8 mouse cellular contexts compared by ENCODE assay signal in genomic region chr2:117120246-117121211, GRCm38 (mm10). TPM values are rescaled to one million over a fixed set of nuclear protein-coding genes. Genes with fewer than 3 reads are reported as not detected.
DNase-seq lines count a peak whose midpoint lies in the region; ATAC-seq lines count a peak whose summit lies in the region.

No protein-coding gene starts in this region.

- peak overlapping the region; percentile 88 for H3K4me2 ChIP-seq in heart, embryonic 13.5 days
- peak overlapping the region; percentile 93 for H3K4me2 ChIP-seq in liver, embryonic 12.5 days
- peak overlapping the region; percentile 74 for H3K4me2 ChIP-seq in stomach, embryonic 15.5 days

- under 1% methylated on average over 81 of the region's 101 CpGs for WGBS in heart, embryonic 13.5 days
- 1% methylated on average over 88 of the region's 101 CpGs for WGBS in liver, embryonic 12.5 days (ENCODE audit: insufficient replicate concordance)
- under 1% methylated on average over 76 of the region's 101 CpGs for WGBS in stomach, embryonic 15.5 days

- H3K4me3 ChIP-seq in brown adipose tissue, adult 24 weeks (ENCODE audit: insufficient read depth, low read depth, low read length): peak overlapping the region; percentile 74
- peak overlapping the region; percentile 92 for H3K4me3 ChIP-seq in heart, embryonic 13.5 days
- H3K4me3 ChIP-seq in liver, embryonic 12.5 days: peak overlapping the region; percentile 83
- H3K4me3 ChIP-seq in stomach, embryonic 15.5 days (replicated peaks): peak overlapping the region; percentile 94

- peak; percentile 91 for DNase-seq in CD4-positive, CD25-positive, alpha-beta regulatory T cell, adult 2 months (ENCODE audit: low read depth, low spot score)
- peak; percentile 39 for DNase-seq in fat pad, adult 2 months (ENCODE audit: extremely low read depth, low read depth, low spot score)
- DNase-seq in kidney, postnatal 10 days: peak; percentile 94
- peak; percentile 62 to 74 for DNase-seq in natural killer cell, adult 2 months (ENCODE audit: low spot score in 2 of 2)

- ATAC-seq in heart, embryonic 13.5 days (ENCODE audit: extremely low read depth, insufficient number of reproducible peaks, low FRiP score, low TSS enrichment): peak; percentile 62
- ATAC-seq in liver, embryonic 12.5 days: peak; percentile 69
- peak; percentile 70 for ATAC-seq in stomach, embryonic 15.5 days (ENCODE audit: insufficient read depth, low FRiP score, low read depth)

- peaks cover 9% of the 10 kb centered on the region for H3K4me1 ChIP-seq in brown adipose tissue, adult 24 weeks (ENCODE audit: control insufficient read depth, insufficient read depth, insufficient read length, low read length)
- H3K4me1 ChIP-seq in heart, embryonic 13.5 days: peaks cover 20% of the 10 kb centered on the region
- peaks cover 19% of the 10 kb centered on the region for H3K4me1 ChIP-seq in liver, embryonic 12.5 days
- H3K4me1 ChIP-seq in stomach, embryonic 15.5 days: peaks cover 6% of the 10 kb centered on the region; the same call in 1 of the 2 replicates

- peak overlapping the region; percentile 91 for H3K27ac ChIP-seq in brown adipose tissue, adult 24 weeks (replicated peaks; ENCODE audit: low read depth, low read length)
- H3K27ac ChIP-seq in heart, embryonic 13.5 days (replicated peaks): peak overlapping the region; percentile 100
- H3K27ac ChIP-seq in liver, embryonic 12.5 days: peak overlapping the region; percentile 89
- peak overlapping the region; percentile 99 for H3K27ac ChIP-seq in stomach, embryonic 15.5 days

- H3K36me3 ChIP-seq in heart, embryonic 13.5 days: no peaks in the 10 kb centered on the region
- no peaks in the 10 kb centered on the region for H3K36me3 ChIP-seq in liver, embryonic 12.5 days
- H3K36me3 ChIP-seq in stomach, embryonic 15.5 days: no peaks in the 10 kb centered on the region

- H3K9me3 ChIP-seq in heart, embryonic 13.5 days: no peaks in the 10 kb centered on the region
- no peaks in the 10 kb centered on the region for H3K9me3 ChIP-seq in liver, embryonic 12.5 days (replicated peaks)
- no peaks in the 10 kb centered on the region for H3K9me3 ChIP-seq in stomach, embryonic 15.5 days

- H3K27me3 ChIP-seq in heart, embryonic 13.5 days (replicated peaks): no peaks in the 10 kb centered on the region
- H3K27me3 ChIP-seq in liver, embryonic 12.5 days (replicated peaks): peaks cover 11% of the 10 kb centered on the region
- H3K27me3 ChIP-seq in stomach, embryonic 15.5 days (replicated peaks): no peaks in the 10 kb centered on the region

- H3K9ac ChIP-seq in heart, embryonic 13.5 days: peak overlapping the region; percentile 99
- H3K9ac ChIP-seq in liver, embryonic 12.5 days: peak overlapping the region; percentile 90
- peak overlapping the region; percentile 93 for H3K9ac ChIP-seq in stomach, embryonic 15.5 days

RNA-seq across cellular contexts. Expression of gene Spred1, which starts 0.6 kb away (rescaled TPM):
- 7.1 and 12.1 TPM in 2 replicates for polyA plus RNA-seq in brown adipose tissue, adult 24 weeks (2012; ENCODE audit: insufficient read depth, insufficient read length, missing spikeins)
- polyA plus RNA-seq in heart, embryonic 13.5 days (2015; fragmentation: Nextera tagmentation; extraction: Ambion mirVana): 3.8 and 5.7 TPM in 2 replicates
- 6.4 and 6.9 TPM in 2 replicates for polyA plus RNA-seq in liver, embryonic 12.5 days (2016; fragmentation: Nextera tagmentation; extraction: Ambion mirVana)
- polyA plus RNA-seq in stomach, embryonic 15.5 days (2015; fragmentation: Nextera tagmentation; extraction: Ambion mirVana): 14.4 and 15.1 TPM in 2 replicates

Comparison
In these comparisons a context has a peak if more than half of its experiments do, and no peak if none do; other contexts are left out.
1. Peak in every context shown above with its lines: DNase-seq, ATAC-seq, H3K4me3 ChIP-seq and H3K27ac ChIP-seq.
2. DNase-seq: peak in every context shown above with its lines; median percentile 94 in kidney, postnatal 10 days; 91 in CD4-positive, CD25-positive, alpha-beta regulatory T cell, adult 2 months; 68 in natural killer cell, adult 2 months; 39 in fat pad, adult 2 months.